Mouse (Mus musculus) liver, embryonic 11.5 days (tissue): ENCODE data around the gene Gipc3. TPM values are rescaled to one million over a fixed set of nuclear protein-coding genes. Genes with fewer than 3 reads are reported as not detected.

ENCODE experiments used
- ATAC-seq: fragments of 200-750 bp; cut with Nextera tagmentation; replicated peaks from 2 replicates; pipeline ENCODE4 v1.8.0; 2017; ENCODE audit warnings: moderate number of reproducible peaks, mild to moderate bottlenecking, moderate TSS enrichment, moderate library complexity; ENCODE audit not compliant: low FRiP score
- DNase-seq: peaks from one replicate; pipeline ENCODE4 v3.0.0-alpha.2; 2017; ENCODE audit warnings: low spot score
- H3K27ac ChIP-seq: fragments of 300-500 bp; sonication (generic); 2 replicates; pipeline ENCODE4 v1.5.1; 2014; ENCODE audit warnings: mild to moderate bottlenecking, low read depth, low read length, control low read depth
- H3K27me3 ChIP-seq: fragments of 300-500 bp; sonication (generic); replicated peaks from 2 replicates; pipeline ENCODE4 v1.6.1; 2014; ENCODE audit warnings: low read length, mixed read lengths; ENCODE audit not compliant: control insufficient read depth, insufficient read depth
- H3K36me3 ChIP-seq: fragments of 300-500 bp; sonication (generic); 2 replicates; pipeline ENCODE4 v1.6.1; 2014; ENCODE audit warnings: mild to moderate bottlenecking, low read length, moderate library complexity, mixed read lengths; ENCODE audit not compliant: control insufficient read depth, insufficient read depth
- H3K4me1 ChIP-seq: fragments of 300-500 bp; sonication (generic); replicated peaks from 2 replicates; pipeline ENCODE4 v1.6.1; 2014; ENCODE audit warnings: low read length, mixed read lengths; ENCODE audit not compliant: control insufficient read depth, insufficient read depth
- H3K4me2 ChIP-seq: fragments of 300-500 bp; sonication (generic); 2 replicates; pipeline ENCODE4 v1.6.1; 2014; ENCODE audit warnings: mild to moderate bottlenecking, control low read depth, moderate library complexity
- H3K4me3 ChIP-seq: fragments of 300-500 bp; sonication (generic); 2 replicates; pipeline ENCODE4 v1.5.1; 2014; ENCODE audit warnings: low read depth, low read length, control low read depth
- H3K9ac ChIP-seq: fragments of 300-500 bp; sonication (generic); 2 replicates; pipeline ENCODE4 v1.6.1; 2014; ENCODE audit warnings: low read depth, low read length, control low read depth
- H3K9me3 ChIP-seq: fragments of 300-500 bp; sonication (generic); 2 replicates; pipeline ENCODE4 v1.6.1; 2016; ENCODE audit warnings: low read length, inconsistent platforms, mixed read lengths; ENCODE audit not compliant: control insufficient read depth
- WGBS: fragments of 180-500 bp; shearing (Covaris S2); extraction: QIAGEN DNeasy Blood & Tissue Kit; methylation state at CpG from one replicate; pipeline ENCODE4 v1.1.7; 2014; 5-methylcytosine and 5-hydroxymethylcytosine counted together
- polyA plus RNA-seq: library from polyadenylated mRNA; unstranded; fragments of >200 nt; fragmentation: Nextera tagmentation; extraction: Ambion mirVana; gene quantifications from 2 replicates; pipeline ENCODE4 v1.2.1, GENCODE M21; 2014

The Gipc3 gene
- polyA plus RNA-seq, 1 experiment from 2014 or later, result not detected

DNA sequence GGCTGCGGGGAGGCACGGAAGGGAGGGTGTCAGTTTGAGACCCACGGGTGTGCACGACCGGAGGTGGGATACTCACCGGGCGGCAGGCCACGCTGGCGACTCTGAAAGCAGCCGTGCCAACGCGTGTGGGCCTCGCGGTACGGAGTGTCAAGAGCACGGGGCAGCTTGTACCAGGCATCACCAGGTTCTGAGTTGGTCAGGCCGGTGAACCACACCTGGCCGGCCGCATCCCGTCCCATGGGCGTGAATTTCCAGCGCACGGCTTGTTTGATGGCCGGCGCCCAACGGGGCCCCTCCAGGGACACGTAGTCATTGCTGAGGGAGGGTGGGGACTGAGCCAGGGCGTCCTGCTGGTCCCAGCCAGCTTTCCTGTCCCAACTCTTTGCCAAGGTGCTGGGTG is 21.6 kb upstream of the Gipc3 start:
- Histone ChIP-seq H3K27me3 (no peaks in the 10 kb centered on the region), H3K9ac (peak overlapping the region; percentile 31; the same call in 1 of the 2 replicates), H3K9me3 (no peaks in the 10 kb centered on the region), H3K36me3 (peaks cover 44% of the 10 kb centered on the region), H3K4me3 (peak overlapping the region; percentile 22), H3K27ac (peak overlapping the region; percentile 42), H3K4me1 (peaks cover 57% of the 10 kb centered on the region), H3K4me2 (peak overlapping the region; percentile 61)
- ATAC-seq (no peak), DNase-seq (no peak)
- 27% methylated on average over 28 of the region's 28 CpGs for WGBS

GRCm38 (mm10) chr10:81363436-81364346 is 20.6 kb upstream of the Gipc3 start:
- H3K36me3 ChIP-seq, result peaks cover 35% of the 10 kb centered on the region
- 28% methylated on average over 54 of the region's 54 CpGs for WGBS
- no peaks in the 10 kb centered on the region for H3K9me3 ChIP-seq
- H3K4me2 ChIP-seq, result peak overlapping the region; percentile 61
- no peaks in the 10 kb centered on the region for H3K27me3 ChIP-seq
- H3K4me3 ChIP-seq, result peak overlapping the region; percentile 18
- DNase-seq (no peak), ATAC-seq (peak; percentile 27; the same call in 1 of the 2 replicates)
- H3K27ac ChIP-seq, result peak overlapping the region; percentile 70
- H3K9ac ChIP-seq, result peak overlapping the region; percentile 32
- H3K4me1 ChIP-seq, result peaks cover 67% of the 10 kb centered on the region

DNA sequence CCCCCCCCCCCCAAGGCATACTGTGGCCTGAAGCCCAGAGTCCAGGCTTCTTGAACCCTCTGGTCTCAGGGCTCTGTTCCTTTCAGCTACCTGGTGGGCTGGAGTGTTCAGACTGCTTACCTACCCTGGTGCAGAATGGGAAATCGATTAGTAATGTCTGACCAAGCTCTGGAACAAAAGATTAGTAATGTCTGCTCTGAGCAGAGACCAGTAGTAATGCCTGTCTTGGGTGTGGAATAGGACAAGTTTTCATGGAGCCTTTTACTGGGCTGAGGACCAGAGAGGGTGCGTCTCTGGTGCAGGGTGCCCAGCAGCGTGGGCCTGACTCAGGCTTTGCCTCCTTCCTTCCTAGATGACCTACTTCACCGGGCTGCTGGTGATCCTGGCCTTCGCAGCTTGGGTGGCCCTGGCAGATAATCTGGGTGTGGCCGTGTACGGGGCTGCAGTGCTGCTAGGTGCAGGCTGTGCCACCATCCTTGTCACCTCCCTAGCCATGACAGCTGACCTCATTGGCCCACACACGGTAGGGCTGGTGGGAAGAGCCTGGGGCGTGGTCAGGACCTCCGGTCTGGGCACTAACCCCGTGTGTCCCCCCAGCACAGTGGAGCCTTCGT is 19.4 kb upstream of the Gipc3 start:
- whole genome bisulfite sequencing, result 49% methylated on average over 12 of the region's 12 CpGs
- Histone ChIP-seq H3K4me2 (peak overlapping the region; percentile 61), H3K4me1 (peaks cover 78% of the 10 kb centered on the region), H3K9me3 (no peaks in the 10 kb centered on the region), H3K27me3 (no peaks in the 10 kb centered on the region), H3K27ac (peak overlapping the region; percentile 70), H3K36me3 (peaks cover 22% of the 10 kb centered on the region; the same call in 1 of the 2 replicates), H3K9ac (peak overlapping the region; percentile 32; the same call in 1 of the 2 replicates), H3K4me3 (peak overlapping the region; percentile 16)
- ATAC-seq, result peak; percentile 79
- no peak for DNase-seq

DNA sequence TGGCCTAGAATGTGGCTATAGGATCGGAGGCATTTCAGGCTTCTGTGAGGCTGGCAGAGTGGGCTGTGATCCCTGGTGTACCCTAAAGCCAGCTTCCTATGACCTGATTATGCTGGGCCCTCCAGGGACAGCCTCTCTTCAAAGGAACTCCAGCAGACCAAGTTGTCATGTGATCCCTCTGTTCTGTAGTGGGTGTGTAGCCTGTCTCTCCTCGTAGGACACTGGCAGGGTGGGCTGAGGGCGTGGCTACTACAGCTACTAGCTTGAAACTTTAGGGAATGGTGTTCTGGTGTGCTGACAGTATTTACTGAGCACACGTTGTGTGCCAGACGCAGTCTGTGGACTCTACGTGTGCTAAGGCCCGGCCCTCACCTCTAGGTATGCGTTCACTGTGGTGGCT is 17.7 kb upstream of the Gipc3 start:
- Histone ChIP-seq H3K9ac (peak overlapping the region; percentile 0), H3K27ac (peak overlapping the region; percentile 47; the same call in 1 of the 2 replicates), H3K4me2 (peak overlapping the region; percentile 2), H3K36me3 (peaks cover 16% of the 10 kb centered on the region; the same call in 1 of the 2 replicates), H3K9me3 (no peaks in the 10 kb centered on the region), H3K4me1 (peaks cover 90% of the 10 kb centered on the region), H3K27me3 (no peaks in the 10 kb centered on the region), H3K4me3 (no peak overlapping the region)
- WGBS, result 69% methylated on average over 8 of the region's 8 CpGs
- DNase-seq (no peak), ATAC-seq (no peak)

GRCm38 (mm10) chr10:81358841-81359240 is 15.8 kb upstream of the Gipc3 start:
- H3K4me1 ChIP-seq, result peaks cover 84% of the 10 kb centered on the region
- H3K4me3 ChIP-seq, result peak overlapping the region; percentile 94
- DNase-seq (no peak), ATAC-seq (no peak)
- peak overlapping the region; percentile 90 for H3K9ac ChIP-seq
- WGBS, result 37% methylated on average over 1 of the region's 1 CpGs
- no peaks in the 10 kb centered on the region for H3K9me3 ChIP-seq
- H3K27ac ChIP-seq, result peak overlapping the region; percentile 77
- H3K36me3 ChIP-seq, result peaks cover 16% of the 10 kb centered on the region; the same call in 1 of the 2 replicates
- H3K4me2 ChIP-seq, result peak overlapping the region; percentile 99
- no peaks in the 10 kb centered on the region for H3K27me3 ChIP-seq

- WGBS, result 26% methylated on average over 4 of the region's 4 CpGs
- peaks cover 78% of the 10 kb centered on the region for H3K4me1 ChIP-seq
- H3K4me2 ChIP-seq, result peak overlapping the region; percentile 99
- peaks cover 13% of the 10 kb centered on the region; the same call in 1 of the 2 replicates for H3K36me3 ChIP-seq
- H3K9ac ChIP-seq, result peak overlapping the region; percentile 90
- H3K9me3 ChIP-seq, result no peaks in the 10 kb centered on the region
- DNase-seq, result no peak
- peak overlapping the region; percentile 94 for H3K4me3 ChIP-seq
- H3K27me3 ChIP-seq, result no peaks in the 10 kb centered on the region
- peak overlapping the region; percentile 83 for H3K27ac ChIP-seq
- no peak for ATAC-seq
Observed at GRCm38 (mm10) chr10:81358209-81358608, 15.1 kb upstream of the Gipc3 start.

DNA sequence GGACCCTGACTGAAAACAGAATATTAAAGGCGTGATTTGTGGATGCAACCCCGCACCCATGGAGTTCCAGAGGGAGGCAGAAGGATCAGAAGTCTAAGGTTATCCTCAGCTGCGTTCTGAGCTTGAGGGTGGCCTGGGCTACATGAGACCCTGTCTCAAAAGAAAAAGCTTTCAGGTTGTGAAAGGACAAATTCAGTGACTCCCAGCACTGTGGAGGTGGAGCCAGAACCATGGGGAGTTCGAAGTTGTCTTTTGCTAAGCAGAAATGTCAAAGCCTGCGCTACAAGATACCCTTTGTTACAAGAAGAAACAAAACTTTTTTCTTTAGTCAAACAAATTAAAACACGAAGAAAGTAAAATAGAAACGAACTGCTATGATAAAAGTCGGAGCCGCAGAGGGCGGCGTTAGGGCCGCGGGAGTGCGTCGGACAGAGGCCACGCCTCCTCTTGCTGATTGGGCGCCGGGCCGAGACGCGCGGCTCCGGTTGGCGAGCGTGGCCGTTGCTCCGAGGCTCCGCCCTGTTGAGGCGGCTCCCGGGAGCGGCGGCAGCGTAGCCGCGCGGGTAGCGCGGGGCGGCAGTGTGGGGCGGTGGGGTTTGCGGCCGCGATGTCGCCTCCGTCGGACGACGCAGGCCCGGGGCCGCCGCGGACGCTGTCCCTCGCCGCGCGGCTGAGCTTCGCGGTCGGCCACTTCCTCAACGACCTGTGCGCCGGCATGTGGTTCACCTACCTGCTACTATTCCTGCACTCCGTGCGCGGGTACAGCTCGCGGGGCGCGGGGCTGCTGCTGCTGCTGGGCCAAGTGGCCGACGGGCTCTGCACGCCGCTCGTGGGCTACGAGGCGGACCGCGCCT is 14.2 kb upstream of the Gipc3 start, which contains the start of gene Mfsd12:
Gene Mfsd12 (plus strand): TSS at position 501 of the 854 bp plus-strand sequence.
- Histone ChIP-seq H3K4me2 (peak within 1 kb of the TSS; percentile 99), H3K27me3 (no peaks in the 10 kb centered on the region), H3K9ac (peak within 1 kb of the TSS; percentile 90), H3K36me3 (peaks cover 10% of the 10 kb centered on the region; the same call in 1 of the 2 replicates), H3K9me3 (no peaks in the 10 kb centered on the region), H3K4me1 (peaks cover 76% of the 10 kb centered on the region), H3K4me3 (peak within 1 kb of the TSS; percentile 94), H3K27ac (peak within 1 kb of the TSS; percentile 83)
- WGBS, result 2% methylated on average over 76 of the region's 79 CpGs
- ATAC-seq (peak; percentile 85), DNase-seq (peak; percentile 85)
